Mouse (Mus musculus) embryonic facial prominence, embryonic 13.5 days (tissue): ENCODE data around the gene Disp1. TPM values are rescaled to one million over a fixed set of nuclear protein-coding genes. Genes with fewer than 3 reads are reported as not detected.
A peak's percentile ranks its signal among the peaks of the same experiment; 100 is the strongest.

Source experiments
- ATAC-seq: fragments of 200-750 bp; cut with Nextera tagmentation; 2 replicates; pipeline ENCODE4 v1.8.0; 2017; ENCODE audit warnings: low read depth; ENCODE audit not compliant: insufficient number of reproducible peaks, insufficient read depth, low FRiP score, low TSS enrichment
- H3K27ac ChIP-seq: fragments of 300-500 bp; sonication (generic); 2 replicates; pipeline ENCODE4 v1.5.1; 2015; ENCODE audit warnings: moderate library complexity, mild to moderate bottlenecking, inconsistent platforms
- H3K27me3 ChIP-seq: fragments of 300-500 bp; sonication (generic); 2 replicates; pipeline ENCODE4 v1.6.1; 2015; ENCODE audit warnings: mild to moderate bottlenecking, inconsistent platforms
- H3K36me3 ChIP-seq: fragments of 300-500 bp; sonication (generic); 2 replicates; pipeline ENCODE4 v1.6.1; 2015; ENCODE audit warnings: mild to moderate bottlenecking, inconsistent platforms
- H3K4me1 ChIP-seq: fragments of 300-500 bp; sonication (generic); 2 replicates; pipeline ENCODE4 v1.6.1; 2015; ENCODE audit warnings: inconsistent platforms
- H3K4me2 ChIP-seq: fragments of 300-500 bp; sonication (generic); 2 replicates; pipeline ENCODE4 v1.6.1; 2015; ENCODE audit warnings: moderate library complexity, mild to moderate bottlenecking, inconsistent platforms
- H3K4me3 ChIP-seq: fragments of 300-500 bp; sonication (generic); 2 replicates; pipeline ENCODE4 v1.5.1; 2015; ENCODE audit warnings: mild to moderate bottlenecking, inconsistent platforms
- H3K9ac ChIP-seq: fragments of 300-500 bp; sonication (generic); 2 replicates; pipeline ENCODE4 v1.6.1; 2015; ENCODE audit warnings: mild to moderate bottlenecking, inconsistent platforms
- H3K9me3 ChIP-seq: fragments of 300-500 bp; sonication (generic); 2 replicates; pipeline ENCODE4 v1.6.1; 2016; ENCODE audit warnings: inconsistent platforms
- WGBS: fragments of 180-500 bp; shearing (Covaris S2); methylation state at CpG from one replicate; pipeline ENCODE4 v1.1.7; 2015; ENCODE audit warnings: mixed read lengths; 5-methylcytosine and 5-hydroxymethylcytosine counted together
- polyA plus RNA-seq: library from polyadenylated mRNA; unstranded; fragments of >200 nt; fragmentation: Nextera tagmentation; extraction: Ambion mirVana; gene quantifications from 2 replicates; pipeline ENCODE4 v1.2.1, GENCODE M21; 2015

Gene Disp1
- polyA plus RNA-seq, 1 experiment from 2014 or later = 17.2 TPM

- H3K9ac ChIP-seq = no peak overlapping the region
- peaks cover 3% of the 10 kb centered on the region; the same call in 1 of the 2 replicates for H3K36me3 ChIP-seq
- H3K9me3 ChIP-seq = peaks cover 5% of the 10 kb centered on the region
- WGBS = 59% methylated on average over 7 of the region's 7 CpGs
- no peak overlapping the region for H3K4me2 ChIP-seq
- no peak for ATAC-seq
- no peaks in the 10 kb centered on the region for H3K27me3 ChIP-seq
- no peak overlapping the region for H3K27ac ChIP-seq
- peaks cover 24% of the 10 kb centered on the region for H3K4me1 ChIP-seq
- no peak overlapping the region for H3K4me3 ChIP-seq
Measured at GRCm38 (mm10) chr1:183159183-183159582, 62.1 kb downstream of the Disp1 start.

GRCm38 (mm10) chr1:183155600-183155999 lies 65.7 kb downstream of the Disp1 start:
- Histone ChIP-seq H3K36me3 (peaks cover 3% of the 10 kb centered on the region; the same call in 1 of the 2 replicates), H3K27me3 (no peaks in the 10 kb centered on the region), H3K4me1 (peaks cover 36% of the 10 kb centered on the region), H3K4me3 (no peak overlapping the region), H3K9ac (no peak overlapping the region), H3K4me2 (no peak overlapping the region), H3K27ac (no peak overlapping the region; the same call in 1 of the 2 replicates), H3K9me3 (peaks cover 5% of the 10 kb centered on the region)
- WGBS = 56% methylated on average over 5 of the region's 5 CpGs
- no peak for ATAC-seq

- Histone ChIP-seq H3K27me3 (no peaks in the 10 kb centered on the region), H3K9me3 (peaks cover 5% of the 10 kb centered on the region), H3K4me2 (no peak overlapping the region), H3K27ac (peak overlapping the region; percentile 22; the same call in 1 of the 2 replicates), H3K4me3 (no peak overlapping the region), H3K4me1 (peaks cover 46% of the 10 kb centered on the region), H3K9ac (0 out of 2 replicates have a peak overlapping the region, but pooled peaks have one; percentile 37), H3K36me3 (peaks cover 3% of the 10 kb centered on the region; the same call in 1 of the 2 replicates)
- ATAC-seq = no peak
- WGBS = 51% methylated on average over 7 of the region's 7 CpGs
Measured at GRCm38 (mm10) chr1:183154296-183155204, 66.8 kb downstream of the Disp1 start.

DNA sequence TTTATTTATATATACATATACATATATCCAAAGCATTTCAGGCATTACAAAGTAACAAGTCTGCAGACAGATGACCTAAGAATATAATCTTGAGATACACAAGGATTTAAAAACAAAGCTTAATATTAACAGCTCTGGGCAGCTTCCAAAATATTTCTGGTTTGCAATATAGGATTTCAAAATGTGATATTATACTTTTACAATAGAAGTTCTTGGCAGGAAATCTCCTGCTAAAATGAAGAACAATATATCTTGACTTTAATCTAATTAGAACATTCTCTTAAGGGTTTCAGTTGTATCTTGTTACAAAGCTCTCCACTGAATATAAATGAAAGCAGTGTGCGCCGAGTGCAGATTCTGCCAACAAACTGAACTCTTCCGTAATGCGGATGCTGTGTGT lies 68.0 kb downstream of the Disp1 start:
- no peak overlapping the region for H3K4me3 ChIP-seq
- H3K9ac ChIP-seq = no peak overlapping the region
- no peak for ATAC-seq
- H3K36me3 ChIP-seq = peaks cover 2% of the 10 kb centered on the region; the same call in 1 of the 2 replicates
- H3K27ac ChIP-seq = no peak overlapping the region
- H3K4me1 ChIP-seq = peaks cover 58% of the 10 kb centered on the region
- no peak overlapping the region for H3K4me2 ChIP-seq
- peaks cover 5% of the 10 kb centered on the region for H3K9me3 ChIP-seq
- WGBS = 69% methylated on average over 4 of the region's 4 CpGs
- H3K27me3 ChIP-seq = peaks cover 1% of the 10 kb centered on the region; the same call in 1 of the 2 replicates

DNA sequence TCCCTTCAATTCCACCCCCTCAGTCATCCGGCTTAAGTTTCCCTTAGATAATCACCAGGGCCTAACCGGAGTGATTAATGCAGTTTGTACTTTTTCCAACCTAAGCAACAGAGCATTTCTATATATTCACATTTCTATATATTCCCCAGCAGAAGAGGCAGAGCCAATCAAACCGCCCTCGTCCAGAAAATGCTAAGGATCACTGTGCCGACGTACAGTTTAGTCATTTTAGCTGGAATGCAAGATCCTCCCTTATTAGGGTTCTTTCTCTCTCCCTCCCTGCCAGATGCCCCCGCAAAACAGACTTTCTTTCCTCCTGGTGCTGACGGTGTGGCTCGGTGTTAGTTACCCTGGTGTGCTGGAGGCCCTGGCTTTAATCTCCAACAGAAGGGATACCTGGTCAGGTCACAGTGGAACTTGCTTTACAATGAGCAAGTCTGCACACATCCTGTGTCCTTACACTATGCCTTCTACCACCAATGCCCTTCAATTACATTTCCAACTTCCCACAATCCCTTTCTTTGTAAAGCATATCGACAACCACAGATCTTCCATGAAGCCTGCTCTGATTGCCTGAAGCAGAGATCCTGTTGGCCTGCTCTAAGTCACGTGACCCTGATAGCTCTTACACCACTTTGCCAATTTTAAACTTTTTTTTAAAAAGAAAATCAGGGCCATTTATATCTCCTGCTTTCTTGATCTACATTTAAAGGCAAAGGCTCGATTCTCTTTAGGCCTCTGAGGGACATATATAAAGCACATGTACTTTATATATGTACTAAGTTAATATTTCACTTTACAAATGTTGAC lies 69.6 kb downstream of the Disp1 start:
- Histone ChIP-seq H3K27me3 (peaks cover 3% of the 10 kb centered on the region; the same call in 1 of the 2 replicates), H3K9ac (no peak overlapping the region), H3K4me1 (peaks cover 71% of the 10 kb centered on the region), H3K36me3 (no peaks in the 10 kb centered on the region), H3K27ac (no peak overlapping the region), H3K4me3 (no peak overlapping the region), H3K4me2 (no peak overlapping the region), H3K9me3 (no peaks in the 10 kb centered on the region)
- WGBS = 45% methylated on average over 12 of the region's 12 CpGs
- no peak for ATAC-seq

- H3K4me3 ChIP-seq = no peak overlapping the region
- peaks cover 74% of the 10 kb centered on the region for H3K4me1 ChIP-seq
- H3K27me3 ChIP-seq = peaks cover 3% of the 10 kb centered on the region; the same call in 1 of the 2 replicates
- 44% methylated on average over 12 of the region's 12 CpGs for WGBS
- 0 out of 2 replicates have a peak, but pooled peaks have one; percentile 26 for ATAC-seq
- H3K9me3 ChIP-seq = no peaks in the 10 kb centered on the region
- H3K4me2 ChIP-seq = no peak overlapping the region
- no peaks in the 10 kb centered on the region for H3K36me3 ChIP-seq
- no peak overlapping the region for H3K27ac ChIP-seq
- H3K9ac ChIP-seq = no peak overlapping the region
Measured at GRCm38 (mm10) chr1:183150379-183150840, 70.9 kb downstream of the Disp1 start.

DNA sequence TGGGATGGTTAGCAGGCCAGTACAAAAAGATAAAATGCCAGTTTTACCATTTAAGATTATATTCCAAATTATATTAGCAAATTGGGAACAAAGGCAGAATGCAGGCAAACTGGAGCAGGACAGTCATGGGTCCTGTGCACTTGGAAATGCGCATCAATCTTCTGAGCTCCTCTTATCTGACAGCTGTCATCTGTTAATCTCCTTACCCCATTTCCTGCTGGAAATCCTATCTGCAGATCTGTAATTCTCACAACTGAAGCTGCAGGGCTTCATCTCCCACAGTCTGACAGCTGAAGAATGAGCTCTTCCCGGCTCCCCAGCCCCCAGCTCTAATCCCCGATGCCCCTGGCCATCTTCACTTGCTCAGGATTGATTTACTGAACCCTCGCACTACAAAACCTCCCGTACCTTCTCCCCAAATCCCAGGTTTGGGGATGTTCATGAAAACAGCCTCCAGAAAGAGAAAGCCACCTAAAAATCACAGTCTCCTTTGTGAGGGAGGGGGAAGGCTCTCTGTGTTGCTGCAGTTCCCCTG lies 71.7 kb downstream of the Disp1 start:
- Histone ChIP-seq H3K27ac (no peak overlapping the region), H3K9me3 (no peaks in the 10 kb centered on the region), H3K4me3 (no peak overlapping the region), H3K4me1 (peaks cover 70% of the 10 kb centered on the region), H3K9ac (no peak overlapping the region), H3K27me3 (peaks cover 3% of the 10 kb centered on the region; the same call in 1 of the 2 replicates), H3K36me3 (no peaks in the 10 kb centered on the region), H3K4me2 (no peak overlapping the region)
- ATAC-seq = no peak
- WGBS = 32% methylated on average over 5 of the region's 5 CpGs

DNA sequence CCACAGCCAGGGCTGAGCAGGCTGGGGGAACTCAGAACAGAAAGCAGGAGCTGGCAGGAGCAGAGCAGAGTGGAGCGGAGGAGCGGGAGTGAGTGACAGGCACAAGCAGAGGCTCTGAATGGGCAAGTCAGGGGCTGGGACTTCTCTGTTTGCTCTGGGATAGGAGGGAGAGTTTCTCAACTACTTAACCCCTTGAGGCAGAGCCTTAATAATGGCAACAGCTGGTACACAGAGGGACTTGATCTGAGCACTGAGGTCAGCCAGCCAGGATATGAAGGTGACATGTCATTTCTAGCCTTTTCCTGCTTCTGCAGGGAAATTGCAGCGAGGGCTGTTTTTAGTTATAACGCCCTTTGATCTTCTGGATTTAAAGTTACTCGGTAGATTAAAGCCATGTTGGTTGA lies 73.9 kb downstream of the Disp1 start:
- Histone ChIP-seq H3K4me1 (peaks cover 78% of the 10 kb centered on the region), H3K4me3 (peak overlapping the region; percentile 42), H3K36me3 (no peaks in the 10 kb centered on the region), H3K9ac (0 out of 2 replicates have a peak overlapping the region, but pooled peaks have one; percentile 44), H3K27ac (peak overlapping the region; percentile 64), H3K9me3 (no peaks in the 10 kb centered on the region), H3K27me3 (peaks cover 3% of the 10 kb centered on the region; the same call in 1 of the 2 replicates), H3K4me2 (peak overlapping the region; percentile 56)
- WGBS = 3% methylated on average over 5 of the region's 5 CpGs
- ATAC-seq = 0 out of 2 replicates have a peak, but pooled peaks have one; percentile 48

DNA sequence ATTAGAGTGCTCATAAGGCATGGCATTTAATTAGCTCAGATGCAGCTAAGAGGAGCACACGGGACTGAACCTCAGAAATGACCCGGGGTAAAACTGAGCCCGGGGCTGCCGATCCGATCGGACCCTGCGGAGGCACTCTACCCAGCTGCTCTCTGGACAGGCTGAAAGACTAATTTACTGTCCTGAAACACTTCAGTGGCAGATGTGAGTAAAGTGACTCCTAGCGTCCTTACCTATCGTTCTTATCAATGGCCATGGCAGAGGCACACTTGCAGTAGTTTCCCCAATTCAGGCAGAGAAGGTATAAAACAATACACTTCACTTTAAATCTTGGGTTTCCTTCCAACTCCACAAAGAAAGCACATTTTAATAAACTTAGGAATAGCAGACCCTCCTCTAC lies 74.5 kb downstream of the Disp1 start:
- no peaks in the 10 kb centered on the region for H3K9me3 ChIP-seq
- ATAC-seq = no peak

GRCm38 (mm10) chr1:183146102-183146735 lies 75.1 kb downstream of the Disp1 start:
- WGBS = 37% methylated on average over 7 of the region's 7 CpGs
- H3K9ac ChIP-seq = peak overlapping the region; percentile 65
- peak overlapping the region; percentile 56 for H3K4me2 ChIP-seq
- H3K27me3 ChIP-seq = peaks cover 3% of the 10 kb centered on the region; the same call in 1 of the 2 replicates
- H3K4me3 ChIP-seq = peak overlapping the region; percentile 42
- H3K36me3 ChIP-seq = no peaks in the 10 kb centered on the region
- no peak for ATAC-seq
- no peaks in the 10 kb centered on the region for H3K9me3 ChIP-seq
- H3K4me1 ChIP-seq = peaks cover 78% of the 10 kb centered on the region
- H3K27ac ChIP-seq = no peak overlapping the region

More for the DNA sequence above, 74.5 kb downstream of the Disp1 start:
- peak overlapping the region; percentile 42 for H3K4me3 ChIP-seq
- peak overlapping the region; percentile 62 for H3K27ac ChIP-seq
- no peaks in the 10 kb centered on the region for H3K36me3 ChIP-seq
- 5% methylated on average over 9 of the region's 9 CpGs for WGBS
- peaks cover 3% of the 10 kb centered on the region; the same call in 1 of the 2 replicates for H3K27me3 ChIP-seq
- peak overlapping the region; percentile 65 for H3K9ac ChIP-seq
- H3K4me1 ChIP-seq = peaks cover 79% of the 10 kb centered on the region
- H3K4me2 ChIP-seq = peak overlapping the region; percentile 56
